Mouse (Mus musculus): ENCODE data around the gene Ctps2.

DNA sequence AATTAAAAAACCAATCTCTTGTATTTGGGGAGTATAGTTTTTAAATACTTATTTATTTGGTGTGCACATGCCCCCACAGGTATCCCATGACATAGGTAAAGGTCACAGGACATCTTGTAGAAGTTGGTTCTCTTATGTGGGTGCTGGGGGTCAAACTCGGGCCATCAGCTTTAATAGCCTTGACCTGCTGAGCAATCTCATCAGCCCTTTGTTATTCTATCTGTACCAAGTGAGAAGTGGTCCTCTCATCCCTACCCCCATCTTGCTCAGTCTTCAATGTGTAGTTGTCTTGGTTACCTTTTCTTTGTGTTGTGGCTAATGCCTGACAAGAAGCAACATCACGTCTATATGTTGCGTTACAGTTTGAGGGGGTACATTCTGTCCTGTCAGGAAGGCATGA is 56.9 kb downstream of the Ctps2 start:
- TF ChIP-seq CTCF (conservative IDR thresholded peaks at IDR 0.05; ENCODE audit: low read length): no peak
- TF ChIP-seq NANOG (IDR thresholded peaks at IDR 0.05; ENCODE audit: borderline replicate concordance, low read length): peak; percentile 78; the same call in 1 of the 2 replicates
